Mouse (Mus musculus): ENCODE measurements around the gene Crybb2.

DNA sequence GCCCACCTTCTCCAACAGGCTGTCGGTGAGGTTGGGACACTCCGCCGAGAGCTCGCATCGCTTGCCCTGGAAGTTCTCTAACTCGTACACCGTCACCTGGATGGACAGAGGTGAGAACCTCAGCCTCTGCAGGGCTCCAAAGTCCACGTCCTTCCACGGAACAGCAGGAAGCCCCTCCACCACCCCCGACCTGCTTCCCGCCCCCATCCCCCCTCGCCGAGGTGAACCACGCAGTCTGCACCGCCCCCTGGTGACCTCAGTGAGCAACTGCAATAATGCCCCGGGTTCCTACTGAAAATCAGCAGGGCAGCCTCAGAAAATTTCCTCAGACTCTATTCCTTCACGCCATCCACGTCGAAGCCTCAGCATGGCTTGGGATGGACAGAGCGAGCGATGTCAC, 9.9 kb upstream of the Crybb2 start:
- TF ChIP-seq POLR2A (IDR thresholded peaks at IDR 0.05; ENCODE audit: low read depth, low read length) (no peak), CTCF (IDR thresholded peaks at IDR 0.05; ENCODE audit: borderline replicate concordance, insufficient read depth, low read length) (peak; percentile 49; the same call in 1 of the 2 replicates)

Data from embryonic fibroblast, embryonic 13.5 days (primary cell).